Mouse (Mus musculus): Measurements from ENCODE around the gene Cpd. TPM values are rescaled to one million over a fixed set of nuclear protein-coding genes. Genes with fewer than 3 reads are reported as not detected.

Cpd gene
- polyA plus RNA-seq, 1 experiment from 2014 or later, result 12.7 TPM

DNA sequence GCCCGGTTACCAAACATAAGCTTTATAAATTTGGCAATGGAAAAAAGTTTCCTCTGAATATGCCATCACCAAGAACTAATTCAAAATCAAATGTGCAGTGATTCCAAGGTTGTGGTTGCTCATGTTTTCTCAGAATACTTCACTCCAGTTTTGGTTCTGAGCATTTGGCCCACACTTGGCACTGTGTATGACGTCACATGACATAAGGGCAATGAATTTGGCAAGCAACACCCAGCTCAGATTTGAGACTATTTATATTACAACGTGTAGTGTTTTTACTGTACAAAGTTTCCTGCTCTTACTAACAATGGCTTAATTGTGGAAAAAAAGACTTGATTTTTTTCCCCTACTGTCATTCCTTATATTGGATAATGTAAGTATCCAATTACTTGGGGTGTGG lies 73.0 kb downstream of the Cpd start:
- WGBS, result 78% methylated on average over 3 of the region's 3 CpGs
- Histone ChIP-seq H3K4me2 (replicated peaks) (no peak overlapping the region), H3K4me3 (replicated peaks; ENCODE audit: low read length) (no peak overlapping the region), H3K27ac (no peak overlapping the region), H3K36me3 (replicated peaks; ENCODE audit: control insufficient read depth, insufficient read depth) (no peaks in the 10 kb centered on the region), H3K9me3 (ENCODE audit: control insufficient read depth, low read length) (no peaks in the 10 kb centered on the region), H3K4me1 (replicated peaks; ENCODE audit: control insufficient read depth, insufficient read depth, low read length) (no peaks in the 10 kb centered on the region), H3K27me3 (ENCODE audit: control insufficient read depth, insufficient read depth, low read length) (no peaks in the 10 kb centered on the region), H3K9ac (no peak overlapping the region)
- ATAC-seq (ENCODE audit: low FRiP score) (no peak), DNase-seq (ENCODE audit: low spot score) (no peak)

DNA sequence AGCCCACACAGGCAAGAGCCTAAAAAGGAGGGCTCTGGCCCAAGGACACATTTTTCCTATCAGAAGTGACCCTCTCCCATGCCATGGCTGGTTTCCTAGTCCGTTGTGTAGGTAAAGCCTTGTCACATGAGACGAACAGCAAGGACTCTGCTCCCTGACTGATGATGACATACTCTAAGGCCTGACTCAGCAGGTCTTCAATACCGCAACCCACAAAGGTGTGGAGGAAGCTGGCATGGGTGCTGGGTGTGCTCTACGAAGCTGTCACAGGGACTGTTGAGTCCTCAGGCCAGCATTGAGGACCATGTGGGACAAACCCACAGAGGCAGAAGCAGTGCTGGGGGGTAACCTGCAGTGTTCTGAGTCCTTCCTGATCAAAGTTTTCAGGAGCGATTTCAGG lies 76.3 kb downstream of the Cpd start:
- 90% methylated on average over 5 of the region's 5 CpGs for WGBS
- H3K36me3 ChIP-seq (replicated peaks; ENCODE audit: control insufficient read depth, insufficient read depth), result no peaks in the 10 kb centered on the region
- DNase-seq (ENCODE audit: low spot score) (no peak), ATAC-seq (ENCODE audit: low FRiP score) (no peak)
- H3K9me3 ChIP-seq (ENCODE audit: control insufficient read depth, low read length), result no peaks in the 10 kb centered on the region
- H3K4me3 ChIP-seq (replicated peaks; ENCODE audit: low read length), result no peak overlapping the region
- H3K9ac ChIP-seq, result no peak overlapping the region
- H3K4me1 ChIP-seq (replicated peaks; ENCODE audit: control insufficient read depth, insufficient read depth, low read length), result no peaks in the 10 kb centered on the region
- H3K27ac ChIP-seq, result no peak overlapping the region
- H3K4me2 ChIP-seq (replicated peaks), result no peak overlapping the region
- no peaks in the 10 kb centered on the region for H3K27me3 ChIP-seq (ENCODE audit: control insufficient read depth, insufficient read depth, low read length)

DNA sequence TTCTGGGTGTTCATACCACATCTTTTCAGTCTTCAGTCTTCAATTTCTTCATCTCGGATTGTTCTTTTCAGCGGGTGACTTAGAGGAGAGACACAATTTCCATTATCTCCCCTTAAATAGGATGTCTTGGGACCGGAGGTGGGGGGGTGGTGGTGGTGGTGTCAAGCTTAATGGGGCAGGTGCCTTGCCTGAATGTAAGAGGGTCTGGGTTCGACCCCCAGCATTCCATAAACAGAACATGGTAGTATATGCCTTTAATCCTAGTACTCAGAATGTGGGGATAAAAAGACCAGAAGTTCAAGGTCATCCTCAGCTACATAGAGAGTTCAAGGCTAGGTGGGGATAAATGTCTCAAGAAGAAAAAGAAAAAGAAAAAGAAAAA lies 83.1 kb downstream of the Cpd start:
- 0 out of 2 replicates have a peak, but pooled peaks cover 4% of the 10 kb centered on the region for H3K4me1 ChIP-seq (replicated peaks; ENCODE audit: control insufficient read depth, insufficient read depth, low read length)
- 14% methylated on average over 4 of the region's 4 CpGs for WGBS
- peak overlapping the region; percentile 63; the same call in 1 of the 2 replicates for H3K4me2 ChIP-seq (replicated peaks)
- H3K4me3 ChIP-seq (replicated peaks; ENCODE audit: low read length), result peak overlapping the region; percentile 53; the same call in 1 of the 2 replicates
- H3K27ac ChIP-seq, result no peak overlapping the region
- DNase-seq (ENCODE audit: low spot score), result no peak
- no peaks in the 10 kb centered on the region for H3K27me3 ChIP-seq (ENCODE audit: control insufficient read depth, insufficient read depth, low read length)
- peaks cover 24% of the 10 kb centered on the region for H3K36me3 ChIP-seq (replicated peaks; ENCODE audit: control insufficient read depth, insufficient read depth)
- no peaks in the 10 kb centered on the region for H3K9me3 ChIP-seq (ENCODE audit: control insufficient read depth, low read length)
- H3K9ac ChIP-seq, result peak overlapping the region; percentile 76; the same call in 1 of the 2 replicates
- ATAC-seq (ENCODE audit: low FRiP score), result no peak

DNA sequence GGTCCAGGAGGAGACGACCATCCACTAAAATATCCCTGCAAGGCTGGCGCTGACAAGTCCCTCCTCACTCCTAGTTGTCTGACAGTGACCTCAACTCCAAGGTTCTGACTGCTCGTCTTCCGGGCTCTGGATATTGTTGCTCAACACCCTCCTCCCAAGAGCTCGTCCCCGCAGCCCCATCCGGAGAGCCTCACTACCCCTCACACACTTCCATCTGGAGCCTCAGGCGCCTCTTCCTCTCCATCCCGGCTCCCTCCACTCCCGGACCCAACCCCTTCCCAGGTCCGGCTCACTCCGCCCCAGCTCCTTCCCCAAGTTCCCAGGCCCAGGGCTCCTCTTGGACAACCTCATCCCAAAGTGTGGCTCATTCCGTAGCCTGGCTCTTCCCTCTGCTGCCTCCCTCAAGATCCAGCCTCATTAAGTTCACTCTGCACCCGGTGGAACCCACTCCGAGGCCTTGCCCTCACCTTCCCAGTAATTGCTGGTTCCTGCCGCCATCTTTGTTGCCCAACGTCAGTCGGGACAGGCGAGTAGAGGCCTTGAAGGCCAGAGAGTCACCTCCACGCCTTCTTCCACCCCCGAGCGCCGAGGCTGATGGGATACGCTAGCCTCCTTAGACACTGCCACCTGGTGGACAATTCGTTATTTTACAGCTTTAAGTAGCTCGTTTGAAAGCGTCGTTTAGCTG lies 83.6 kb downstream of the Cpd start, which contains the start of gene Gosr1:
Gene Gosr1 (minus strand): TSS at position 527 of the 688 bp plus-strand sequence.
- DNase-seq (ENCODE audit: low spot score) (peak; percentile 98), ATAC-seq (ENCODE audit: low FRiP score) (peak; percentile 94)
- Histone ChIP-seq H3K9ac (peak within 1 kb of the TSS; percentile 76), H3K4me3 (replicated peaks; ENCODE audit: low read length) (peak within 1 kb of the TSS; percentile 53), H3K9me3 (ENCODE audit: control insufficient read depth, low read length) (no peaks in the 10 kb centered on the region), H3K36me3 (replicated peaks; ENCODE audit: control insufficient read depth, insufficient read depth) (peaks cover 29% of the 10 kb centered on the region), H3K4me2 (replicated peaks) (peak within 1 kb of the TSS; percentile 63), H3K4me1 (replicated peaks; ENCODE audit: control insufficient read depth, insufficient read depth, low read length) (0 out of 2 replicates have a peak, but pooled peaks cover 4% of the 10 kb centered on the region), H3K27ac (peak within 1 kb of the TSS; percentile 76), H3K27me3 (ENCODE audit: control insufficient read depth, insufficient read depth, low read length) (no peaks in the 10 kb centered on the region)
- under 1% methylated on average over 28 of the region's 28 CpGs for WGBS

DNA sequence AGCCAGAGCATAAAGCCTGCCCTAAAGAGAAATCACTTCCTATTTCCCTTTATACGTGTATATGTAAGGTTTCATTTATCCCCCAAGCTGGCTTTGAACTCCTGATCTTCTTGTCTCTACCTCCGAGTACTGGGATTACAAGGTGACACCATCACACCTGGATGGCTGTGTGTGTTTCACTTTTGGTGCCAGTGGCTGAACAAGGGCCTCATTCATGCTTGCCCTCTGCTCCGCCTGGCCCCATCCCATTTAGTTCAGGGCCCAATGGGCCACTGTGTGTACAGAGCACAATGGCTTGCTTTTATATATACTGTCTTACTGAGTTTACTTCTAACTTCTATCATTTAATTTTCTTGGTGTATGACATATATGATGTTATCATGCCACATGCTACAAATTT lies 94.5 kb downstream of the Cpd start:
- Histone ChIP-seq H3K36me3 (replicated peaks; ENCODE audit: control insufficient read depth, insufficient read depth) (peaks cover 84% of the 10 kb centered on the region), H3K4me2 (replicated peaks) (no peak overlapping the region), H3K4me1 (replicated peaks; ENCODE audit: control insufficient read depth, insufficient read depth, low read length) (no peaks in the 10 kb centered on the region), H3K9ac (no peak overlapping the region), H3K27ac (no peak overlapping the region), H3K9me3 (ENCODE audit: control insufficient read depth, low read length) (no peaks in the 10 kb centered on the region), H3K27me3 (ENCODE audit: control insufficient read depth, insufficient read depth, low read length) (no peaks in the 10 kb centered on the region), H3K4me3 (replicated peaks; ENCODE audit: low read length) (no peak overlapping the region)
- no peak for DNase-seq (ENCODE audit: low spot score)
- ATAC-seq (ENCODE audit: low FRiP score), result no peak
- WGBS, result 90% methylated on average over 3 of the region's 3 CpGs

DNA sequence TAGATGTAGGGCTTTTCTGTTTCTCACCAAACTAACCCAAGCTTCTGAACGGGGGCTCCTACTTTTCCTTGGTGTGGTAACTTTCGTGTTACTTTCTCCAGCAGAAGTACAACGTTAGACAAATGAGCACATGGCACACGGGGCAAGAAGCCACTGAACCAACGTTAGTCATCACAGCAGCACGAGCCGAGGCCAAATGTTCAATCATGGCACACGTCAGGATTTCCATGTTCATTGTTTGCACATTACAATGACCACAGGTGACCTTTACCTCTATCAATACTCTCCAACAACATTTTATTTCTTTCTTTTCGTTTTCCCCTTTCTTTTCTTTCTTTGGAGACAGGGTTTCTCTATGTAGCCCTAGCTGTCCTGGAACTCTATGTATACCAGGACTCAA lies 98.0 kb downstream of the Cpd start:
- Histone ChIP-seq H3K9ac (no peak overlapping the region), H3K36me3 (replicated peaks; ENCODE audit: control insufficient read depth, insufficient read depth) (peaks cover 83% of the 10 kb centered on the region), H3K4me1 (replicated peaks; ENCODE audit: control insufficient read depth, insufficient read depth, low read length) (no peaks in the 10 kb centered on the region), H3K4me3 (replicated peaks; ENCODE audit: low read length) (no peak overlapping the region), H3K4me2 (replicated peaks) (no peak overlapping the region), H3K27me3 (ENCODE audit: control insufficient read depth, insufficient read depth, low read length) (no peaks in the 10 kb centered on the region), H3K9me3 (ENCODE audit: control insufficient read depth, low read length) (no peaks in the 10 kb centered on the region), H3K27ac (no peak overlapping the region)
- 95% methylated on average over 9 of the region's 9 CpGs for WGBS
- ATAC-seq (ENCODE audit: low FRiP score) (no peak), DNase-seq (ENCODE audit: low spot score) (no peak)

DNA sequence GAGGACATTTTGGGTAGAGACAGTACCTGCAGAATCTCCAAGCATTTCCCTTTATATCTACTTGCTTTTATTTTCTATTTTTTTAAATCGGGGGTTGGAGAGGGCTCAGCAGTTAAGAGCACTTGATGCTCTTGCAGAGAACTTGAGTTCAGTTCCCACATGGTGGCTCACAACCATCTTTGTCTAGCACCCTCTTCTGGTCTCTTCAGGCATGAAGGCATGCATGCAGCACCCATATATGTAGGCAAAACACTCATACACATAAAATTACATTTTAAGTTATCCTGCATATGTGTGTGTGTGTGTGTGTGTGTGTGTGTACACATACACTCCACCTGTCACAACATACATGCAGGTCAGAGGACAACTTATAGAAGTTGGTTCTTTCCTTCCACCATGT lies 100.9 kb downstream of the Cpd start:
- 100% methylated on average over 1 of the region's 1 CpGs for WGBS
- Histone ChIP-seq H3K27me3 (ENCODE audit: control insufficient read depth, insufficient read depth, low read length) (no peaks in the 10 kb centered on the region), H3K27ac (no peak overlapping the region), H3K9me3 (ENCODE audit: control insufficient read depth, low read length) (no peaks in the 10 kb centered on the region), H3K9ac (no peak overlapping the region), H3K36me3 (replicated peaks; ENCODE audit: control insufficient read depth, insufficient read depth) (peaks cover 79% of the 10 kb centered on the region), H3K4me1 (replicated peaks; ENCODE audit: control insufficient read depth, insufficient read depth, low read length) (no peaks in the 10 kb centered on the region), H3K4me3 (replicated peaks; ENCODE audit: low read length) (no peak overlapping the region), H3K4me2 (replicated peaks) (no peak overlapping the region)
- ATAC-seq (ENCODE audit: low FRiP score) (no peak), DNase-seq (ENCODE audit: low spot score) (no peak)

DNA sequence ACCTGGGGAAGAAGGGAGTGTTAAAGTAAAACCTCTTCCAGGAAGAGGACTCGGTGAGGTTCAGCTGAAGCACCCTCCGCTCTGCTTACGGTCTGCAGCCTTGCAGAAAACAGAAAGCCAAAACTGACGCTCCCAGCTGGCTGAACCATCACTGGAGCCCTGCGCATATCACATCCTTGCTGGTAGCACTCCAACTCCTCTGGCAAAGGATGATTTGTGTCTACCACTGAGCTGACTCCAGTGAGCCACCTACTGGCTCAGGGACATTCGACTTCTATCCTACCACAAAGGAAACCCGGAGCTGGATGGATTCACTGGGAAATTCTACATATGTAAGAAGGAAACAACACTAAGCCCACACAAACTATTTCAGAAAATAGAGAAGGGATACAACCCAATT lies 102.3 kb downstream of the Cpd start:
- H3K9ac ChIP-seq, result no peak overlapping the region
- H3K4me2 ChIP-seq (replicated peaks), result no peak overlapping the region
- H3K4me1 ChIP-seq (replicated peaks; ENCODE audit: control insufficient read depth, insufficient read depth, low read length), result no peaks in the 10 kb centered on the region
- ATAC-seq (ENCODE audit: low FRiP score) (no peak), DNase-seq (ENCODE audit: low spot score) (peak; percentile 62)
- no peak overlapping the region for H3K4me3 ChIP-seq (replicated peaks; ENCODE audit: low read length)
- H3K36me3 ChIP-seq (replicated peaks; ENCODE audit: control insufficient read depth, insufficient read depth), result peaks cover 65% of the 10 kb centered on the region
- H3K9me3 ChIP-seq (ENCODE audit: control insufficient read depth, low read length), result no peaks in the 10 kb centered on the region
- 73% methylated on average over 7 of the region's 7 CpGs for WGBS
- H3K27me3 ChIP-seq (ENCODE audit: control insufficient read depth, insufficient read depth, low read length), result no peaks in the 10 kb centered on the region
- no peak overlapping the region for H3K27ac ChIP-seq

DNA sequence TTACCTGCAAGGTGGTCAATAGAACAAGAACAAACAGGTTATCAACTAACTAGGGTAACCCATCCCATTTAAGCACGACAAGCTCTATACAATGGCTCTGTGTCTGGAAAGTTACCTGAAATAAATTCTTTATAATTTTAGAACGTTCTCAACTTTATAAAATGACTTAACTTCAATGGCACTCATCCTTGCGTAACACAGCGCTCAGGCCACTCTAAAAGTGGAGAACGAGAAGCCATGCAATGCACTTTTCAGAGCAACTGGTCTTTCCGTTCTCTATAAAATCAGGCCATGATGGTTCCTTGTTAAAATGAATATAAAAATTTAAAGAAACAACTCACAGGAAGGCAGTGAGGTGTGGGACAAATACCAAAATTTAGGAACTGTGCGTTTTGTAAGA lies 104.3 kb downstream of the Cpd start:
- no peaks in the 10 kb centered on the region for H3K4me1 ChIP-seq (replicated peaks; ENCODE audit: control insufficient read depth, insufficient read depth, low read length)
- DNase-seq (ENCODE audit: low spot score), result no peak
- H3K27me3 ChIP-seq (ENCODE audit: control insufficient read depth, insufficient read depth, low read length), result no peaks in the 10 kb centered on the region
- no peaks in the 10 kb centered on the region for H3K9me3 ChIP-seq (ENCODE audit: control insufficient read depth, low read length)
- H3K27ac ChIP-seq, result no peak overlapping the region
- peaks cover 46% of the 10 kb centered on the region for H3K36me3 ChIP-seq (replicated peaks; ENCODE audit: control insufficient read depth, insufficient read depth)
- no peak overlapping the region for H3K4me2 ChIP-seq (replicated peaks)
- 98% methylated on average over 7 of the region's 7 CpGs for WGBS
- no peak overlapping the region for H3K9ac ChIP-seq
- H3K4me3 ChIP-seq (replicated peaks; ENCODE audit: low read length), result no peak overlapping the region
- no peak for ATAC-seq (ENCODE audit: low FRiP score)

DNA sequence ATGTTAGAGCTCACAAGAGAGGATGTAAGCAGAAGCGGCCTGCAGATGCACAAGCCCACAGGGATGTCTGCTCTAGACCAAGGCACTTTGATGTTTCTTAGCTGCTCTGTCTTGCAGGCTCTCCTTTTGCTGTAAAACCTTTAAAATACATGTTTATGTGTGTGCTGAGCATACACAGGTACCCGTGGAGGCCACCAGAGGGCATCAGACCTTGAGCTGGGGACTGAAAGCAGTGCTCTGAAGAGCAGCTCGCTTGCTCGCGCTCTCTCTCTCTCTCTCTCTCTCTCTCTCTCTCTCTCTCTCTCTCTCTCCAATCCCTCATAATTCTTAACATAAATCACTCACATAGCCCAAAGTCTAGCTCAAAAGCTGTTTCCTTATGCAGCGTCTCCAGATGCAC lies 107.7 kb downstream of the Cpd start:
- WGBS, result 77% methylated on average over 6 of the region's 6 CpGs
- H3K4me2 ChIP-seq (replicated peaks), result no peak overlapping the region
- no peak for DNase-seq (ENCODE audit: low spot score)
- no peak for ATAC-seq (ENCODE audit: low FRiP score)
- H3K27ac ChIP-seq, result no peak overlapping the region
- H3K9me3 ChIP-seq (ENCODE audit: control insufficient read depth, low read length), result no peaks in the 10 kb centered on the region
- no peak overlapping the region for H3K4me3 ChIP-seq (replicated peaks; ENCODE audit: low read length)
- no peak overlapping the region for H3K9ac ChIP-seq
- no peaks in the 10 kb centered on the region for H3K4me1 ChIP-seq (replicated peaks; ENCODE audit: control insufficient read depth, insufficient read depth, low read length)
- H3K36me3 ChIP-seq (replicated peaks; ENCODE audit: control insufficient read depth, insufficient read depth), result peaks cover 54% of the 10 kb centered on the region
- no peaks in the 10 kb centered on the region for H3K27me3 ChIP-seq (ENCODE audit: control insufficient read depth, insufficient read depth, low read length)
